Mouse (Mus musculus) testis, adult 2 months (tissue): ENCODE results near the gene Dnase1l2. TPM values are rescaled to one million over a fixed set of nuclear protein-coding genes. Genes with fewer than 3 reads are reported as not detected.

Experiments used
- H3K27ac ChIP-seq: fragments of 200-500 bp; 2 replicates; pipeline ENCODE4 v1.5.1; 2012; ENCODE audit warnings: low read depth, low read length; ENCODE audit not compliant: control insufficient read depth, insufficient read depth
- H3K27me3 ChIP-seq: fragments of 200-500 bp; 2 replicates; pipeline ENCODE4 v1.6.1; 2012; ENCODE audit warnings: mild to moderate bottlenecking, low read length, moderate library complexity; ENCODE audit not compliant: control insufficient read depth, insufficient read depth
- H3K36me3 ChIP-seq: fragments of 200-500 bp; 2 replicates; pipeline ENCODE4 v1.6.1; 2012; ENCODE audit warnings: mild to moderate bottlenecking, low read length; ENCODE audit not compliant: control insufficient read depth, insufficient read depth
- H3K4me1 ChIP-seq: fragments of 200-500 bp; 2 replicates; pipeline ENCODE4 v1.6.1; 2012; ENCODE audit warnings: low read length; ENCODE audit not compliant: control insufficient read depth, insufficient read depth
- H3K4me3 ChIP-seq: fragments of 200-500 bp; 2 replicates; pipeline ENCODE4 v1.5.1; 2012; ENCODE audit warnings: low read depth, mild to moderate bottlenecking, low read length, moderate library complexity, mixed read lengths; ENCODE audit not compliant: control insufficient read depth
- CTCF ChIP-seq: fragments of 200-500 bp; IDR thresholded peaks from 2 replicates; pipeline ENCODE4 v1.5.1; 2012; ENCODE audit warnings: low read depth, mild to moderate bottlenecking, inconsistent platforms, low read length, moderate library complexity; ENCODE audit not compliant: control insufficient read depth, insufficient read depth, insufficient replicate concordance
- POLR2A ChIP-seq: fragments of 200-500 bp; IDR thresholded peaks from 2 replicates; pipeline ENCODE4 v1.6.1; 2012; ENCODE audit warnings: low read depth, mild to moderate bottlenecking, inconsistent platforms, low read length, moderate library complexity; ENCODE audit not compliant: control insufficient read depth
- polyA plus RNA-seq: library from polyadenylated mRNA; depleted of rRNA; stranded (reverse); fragments of >200 nt; gene quantifications from 2 replicates; pipeline ENCODE4 v1.2.3, GENCODE M21; 2012

Dnase1l2 gene
- polyA plus RNA-seq, 1 experiment = 6.4 TPM

GRCm38 (mm10) chr17:24424489-24424888 is 18.4 kb downstream of the Dnase1l2 start:
- peaks cover 4% of the 10 kb centered on the region for H3K4me1 ChIP-seq
- TF ChIP-seq POLR2A = no peak
- TF ChIP-seq CTCF = no peak
- H3K27me3 ChIP-seq = no peaks in the 10 kb centered on the region
- H3K4me3 ChIP-seq = no peak overlapping the region
- no peak overlapping the region for H3K27ac ChIP-seq
- no peaks in the 10 kb centered on the region; the same call in 1 of the 2 replicates for H3K36me3 ChIP-seq

- TF ChIP-seq POLR2A (no peak), CTCF (no peak)
- no peak overlapping the region for H3K4me3 ChIP-seq
- H3K27ac ChIP-seq = no peak overlapping the region
- H3K36me3 ChIP-seq = no peaks in the 10 kb centered on the region; the same call in 1 of the 2 replicates
- no peaks in the 10 kb centered on the region for H3K27me3 ChIP-seq
- H3K4me1 ChIP-seq = peaks cover 4% of the 10 kb centered on the region
These were observed 19.8 kb downstream of the Dnase1l2 start for GRCm38 (mm10) chr17:24423114-24423513.

DNA sequence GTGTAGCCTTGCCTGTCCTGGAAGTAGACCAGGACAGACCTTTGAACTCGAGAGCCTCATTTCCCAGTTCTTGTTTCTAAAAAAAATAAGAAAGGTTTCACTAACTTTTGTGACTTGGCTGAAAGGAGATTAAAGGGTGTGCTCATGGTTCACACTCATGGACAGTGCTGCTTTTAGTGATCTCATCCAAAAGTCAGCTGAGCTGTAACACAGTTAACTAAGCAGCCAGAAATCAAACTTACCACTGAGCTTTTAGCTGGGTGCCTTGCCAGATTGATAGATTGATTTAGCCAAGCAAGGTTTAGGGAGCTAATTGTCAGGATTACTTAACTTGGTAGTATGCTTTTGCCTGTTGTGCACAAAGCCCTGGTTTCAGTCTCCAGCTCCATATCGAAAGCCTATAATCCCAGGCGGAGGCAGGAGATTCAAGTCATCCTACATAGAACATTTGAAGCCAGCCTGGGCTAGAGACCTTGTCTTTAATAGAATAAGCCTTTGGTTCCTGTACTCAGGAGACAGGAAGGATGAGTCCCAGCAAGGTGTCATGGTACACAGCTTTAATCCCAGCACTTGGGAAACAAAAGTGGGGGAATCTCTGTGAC is 26.8 kb downstream of the Dnase1l2 start:
- no peak overlapping the region for H3K27ac ChIP-seq
- H3K4me1 ChIP-seq = peaks cover 6% of the 10 kb centered on the region
- no peaks in the 10 kb centered on the region for H3K36me3 ChIP-seq
- no peak overlapping the region for H3K4me3 ChIP-seq
- no peaks in the 10 kb centered on the region for H3K27me3 ChIP-seq
- no peak for TF ChIP-seq CTCF
- no peak for TF ChIP-seq POLR2A

GRCm38 (mm10) chr17:24415011-24415410 is 27.9 kb downstream of the Dnase1l2 start:
- H3K4me3 ChIP-seq = peak overlapping the region; percentile 89

GRCm38 (mm10) chr17:24414230-24414976 is 28.5 kb downstream of the Dnase1l2 start, which contains the start of gene Rnps1:
TSS of gene Rnps1 (plus strand) at chr17:24414565.
- Histone ChIP-seq H3K4me1 (peaks cover 6% of the 10 kb centered on the region), H3K36me3 (no peaks in the 10 kb centered on the region), H3K4me3 (peak within 1 kb of the TSS; percentile 89), H3K27me3 (no peaks in the 10 kb centered on the region), H3K27ac (peak within 1 kb of the TSS; percentile 93)
- no peak; the same call in 1 of the 2 replicates for TF ChIP-seq CTCF
- TF ChIP-seq POLR2A = peak; percentile 57

More at GRCm38 (mm10) chr17:24415011-24415410, 27.9 kb downstream of the Dnase1l2 start:
- Histone ChIP-seq H3K27me3 (no peaks in the 10 kb centered on the region), H3K4me1 (peaks cover 6% of the 10 kb centered on the region), H3K27ac (peak overlapping the region; percentile 93), H3K36me3 (no peaks in the 10 kb centered on the region)
- no peak for TF ChIP-seq POLR2A
- no peak for TF ChIP-seq CTCF

- Histone ChIP-seq H3K4me3 (peak overlapping the region; percentile 79), H3K27ac (peak overlapping the region; percentile 67), H3K4me1 (peaks cover 6% of the 10 kb centered on the region), H3K36me3 (no peaks in the 10 kb centered on the region), H3K27me3 (no peaks in the 10 kb centered on the region)
- no peak for TF ChIP-seq CTCF
- TF ChIP-seq POLR2A = no peak
These were observed 29.2 kb downstream of the Dnase1l2 start for GRCm38 (mm10) chr17:24413557-24414211.

DNA sequence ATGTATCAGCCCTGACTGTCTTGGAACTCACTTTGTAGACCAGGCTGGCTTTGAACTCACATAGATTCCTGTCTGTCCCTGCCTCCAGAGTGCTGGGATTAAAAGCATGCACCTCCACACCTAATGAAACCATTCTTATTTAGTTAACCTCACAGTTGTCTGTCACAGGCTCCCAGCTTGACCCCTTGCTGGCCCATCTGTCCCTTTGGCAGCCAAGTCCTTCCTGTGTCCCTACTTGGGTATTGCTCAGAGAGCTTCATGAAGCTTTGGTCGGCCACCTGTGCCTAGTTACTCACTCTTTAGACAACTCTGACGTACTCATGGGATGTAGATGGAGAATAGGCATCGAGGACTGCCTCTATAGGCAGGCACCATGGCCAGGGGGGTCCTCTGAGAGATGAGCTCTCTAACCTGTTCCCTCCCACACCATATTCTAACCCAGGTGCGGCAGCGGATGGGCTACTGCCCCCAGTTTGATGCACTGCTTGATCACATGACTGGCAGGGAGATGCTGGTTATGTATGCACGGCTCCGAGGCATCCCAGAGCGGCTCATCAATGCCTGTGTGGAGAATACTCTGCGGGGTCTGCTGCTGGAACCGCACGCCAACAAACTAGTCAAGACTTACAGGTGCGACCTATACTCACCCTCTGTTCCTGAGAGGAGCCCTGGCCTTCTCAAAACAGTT is 35.6 kb downstream of the Dnase1l2 start:
- no peak overlapping the region for H3K27ac ChIP-seq
- H3K4me3 ChIP-seq = no peak overlapping the region
- no peak for TF ChIP-seq POLR2A
- TF ChIP-seq CTCF = no peak
- H3K27me3 ChIP-seq = no peaks in the 10 kb centered on the region
- H3K36me3 ChIP-seq = no peaks in the 10 kb centered on the region
- no peaks in the 10 kb centered on the region for H3K4me1 ChIP-seq
